Mouse (Mus musculus) urinary bladder, postnatal 14 days (tissue): ENCODE measurements around the gene 4930432K21Rik.

Experiments used
- DNase-seq: peaks from one replicate; pipeline ENCODE4 v3.0.0; 2021; ENCODE audit warnings: low spot score

The 4930432K21Rik gene

GRCm38 (mm10) chr8:84208381-84209380 is 60.9 kb downstream of the 4930432K21Rik start:
- DNase-seq, result no peak

- DNase-seq, result peak; percentile 83
Observed at GRCm38 (mm10) chr8:84210167-84210791, 62.5 kb downstream of the 4930432K21Rik start.

- no peak for DNase-seq
Observed at GRCm38 (mm10) chr8:84211202-84211601, 63.4 kb downstream of the 4930432K21Rik start.

- no peak for DNase-seq
Observed at GRCm38 (mm10) chr8:84211881-84212563, 64.2 kb downstream of the 4930432K21Rik start.

- DNase-seq, result no peak
Observed at GRCm38 (mm10) chr8:84213277-84213676, 65.5 kb downstream of the 4930432K21Rik start.

GRCm38 (mm10) chr8:84217206-84217605 is 69.4 kb downstream of the 4930432K21Rik start:
- no peak for DNase-seq

- no peak for DNase-seq
Observed at GRCm38 (mm10) chr8:84218143-84218542, 70.3 kb downstream of the 4930432K21Rik start.

GRCm38 (mm10) chr8:84220105-84220504 is 72.3 kb downstream of the 4930432K21Rik start:
- DNase-seq, result no peak
